Mouse (Mus musculus) adipocyte (in vitro differentiated cells): Measurements from ENCODE around the gene Ak8.

ENCODE experiments used
- DNase-seq: peaks from one replicate; pipeline ENCODE4 v3.0.0-alpha.2; 2016; ENCODE audit warnings: low spot score

Gene Ak8

GRCm38 (mm10) chr2:28796298-28796697 is 96.3 kb downstream of the Ak8 start:
- DNase-seq, result no peak

GRCm38 (mm10) chr2:28797490-28798106 is 97.6 kb downstream of the Ak8 start:
- no peak for DNase-seq

- no peak for DNase-seq
These were observed 98.4 kb downstream of the Ak8 start for GRCm38 (mm10) chr2:28798390-28798789.

DNA sequence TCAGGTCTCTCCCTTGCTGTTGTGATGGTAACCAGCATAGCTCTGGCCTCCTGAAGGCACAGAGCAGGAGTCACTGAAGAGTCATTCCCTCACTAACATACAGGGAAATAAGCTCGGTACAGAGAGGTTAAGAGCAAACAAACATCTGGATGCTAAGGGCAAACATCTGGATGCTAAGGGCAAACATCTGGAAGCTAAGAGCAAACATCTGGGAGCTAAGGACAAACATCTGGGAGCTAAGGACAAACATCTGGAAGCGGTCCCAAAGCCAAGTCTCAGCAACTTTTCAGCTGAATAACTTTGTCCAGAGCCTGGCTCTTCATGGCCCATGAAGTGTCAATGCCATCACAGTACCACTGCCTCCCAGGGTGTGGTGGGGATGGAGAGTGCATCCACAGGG is 99.6 kb downstream of the Ak8 start:
- no peak for DNase-seq

- no peak for DNase-seq
These were observed 103.4 kb downstream of the Ak8 start for GRCm38 (mm10) chr2:28803406-28803805.

GRCm38 (mm10) chr2:28808841-28809240 is 108.9 kb downstream of the Ak8 start:
- no peak for DNase-seq

DNA sequence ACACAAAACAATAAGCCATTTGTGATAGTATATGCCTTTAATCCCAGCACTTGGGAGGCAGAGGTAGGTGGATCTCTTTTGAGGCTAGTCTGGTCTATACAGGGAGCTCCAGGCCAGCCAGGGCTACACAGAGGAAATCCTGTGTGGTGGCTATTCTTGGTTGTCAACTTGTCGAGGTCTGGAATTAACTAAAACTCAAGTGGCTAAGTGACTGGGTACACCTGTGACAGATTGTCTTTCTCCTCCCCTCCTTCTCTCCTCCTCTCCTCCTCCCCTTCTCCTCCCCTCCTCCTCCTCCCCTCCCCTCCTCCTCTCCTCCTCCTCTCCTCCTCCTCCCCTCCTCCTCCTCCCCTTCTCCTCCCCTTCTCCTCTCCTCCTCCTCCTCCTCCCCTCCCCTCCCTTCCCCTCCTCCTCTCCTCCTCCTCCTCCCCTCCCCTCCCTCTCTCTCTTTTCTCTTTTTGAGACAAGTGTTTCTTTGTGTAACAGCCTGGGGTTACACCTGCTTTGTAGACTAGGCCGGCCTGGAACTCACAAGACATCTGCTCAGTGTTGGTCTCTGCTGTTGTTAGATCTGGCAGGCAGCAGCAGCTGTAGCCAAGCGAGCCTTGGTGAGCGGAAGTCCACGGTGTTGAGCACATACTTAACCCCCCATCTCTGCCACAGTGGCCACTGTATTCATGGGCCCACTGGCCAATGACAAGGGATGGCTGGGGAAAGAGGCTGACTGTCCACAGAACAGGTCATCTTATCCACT is 110.5 kb downstream of the Ak8 start:
- DNase-seq, result no peak

DNA sequence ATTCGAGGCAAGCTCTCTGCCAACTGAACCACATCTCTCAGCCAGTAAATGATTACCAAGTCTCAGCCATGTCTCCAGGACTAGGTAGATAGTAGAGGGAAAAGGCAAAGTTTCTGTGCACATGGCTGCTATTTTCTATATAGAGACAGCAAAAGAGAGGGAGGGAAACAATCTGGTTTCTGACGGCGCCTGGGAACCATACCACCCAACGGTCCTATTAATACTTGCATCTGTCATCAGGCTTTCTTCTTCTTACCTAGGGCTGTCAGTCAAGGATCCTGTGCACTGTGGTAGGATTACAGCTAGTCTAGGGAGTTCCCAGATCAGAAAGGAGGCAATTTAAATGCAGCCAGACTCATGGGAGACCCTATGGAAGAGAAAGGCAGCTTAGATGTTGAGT is 118.9 kb downstream of the Ak8 start:
- DNase-seq, result no peak

DNA sequence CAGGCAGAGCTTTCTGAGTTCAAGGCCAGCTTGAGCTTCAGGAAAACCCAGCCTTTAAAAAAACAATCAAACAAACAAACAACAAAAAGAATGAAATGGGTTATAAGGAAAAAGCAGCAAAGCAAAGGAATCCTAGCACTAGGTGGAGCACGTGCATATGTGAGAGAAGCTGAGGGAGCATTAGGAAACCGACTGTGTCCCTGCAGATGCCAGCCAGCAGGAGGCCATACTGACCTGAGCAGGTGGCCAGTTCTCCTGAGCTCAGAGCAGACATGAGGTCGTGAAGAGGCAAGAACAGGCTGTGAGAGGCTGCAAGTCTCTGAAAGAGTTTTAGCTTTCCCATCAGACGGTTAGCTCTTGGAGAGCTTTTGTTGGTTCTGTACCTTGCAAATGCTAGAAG is 129.3 kb downstream of the Ak8 start:
- DNase-seq, result no peak

DNA sequence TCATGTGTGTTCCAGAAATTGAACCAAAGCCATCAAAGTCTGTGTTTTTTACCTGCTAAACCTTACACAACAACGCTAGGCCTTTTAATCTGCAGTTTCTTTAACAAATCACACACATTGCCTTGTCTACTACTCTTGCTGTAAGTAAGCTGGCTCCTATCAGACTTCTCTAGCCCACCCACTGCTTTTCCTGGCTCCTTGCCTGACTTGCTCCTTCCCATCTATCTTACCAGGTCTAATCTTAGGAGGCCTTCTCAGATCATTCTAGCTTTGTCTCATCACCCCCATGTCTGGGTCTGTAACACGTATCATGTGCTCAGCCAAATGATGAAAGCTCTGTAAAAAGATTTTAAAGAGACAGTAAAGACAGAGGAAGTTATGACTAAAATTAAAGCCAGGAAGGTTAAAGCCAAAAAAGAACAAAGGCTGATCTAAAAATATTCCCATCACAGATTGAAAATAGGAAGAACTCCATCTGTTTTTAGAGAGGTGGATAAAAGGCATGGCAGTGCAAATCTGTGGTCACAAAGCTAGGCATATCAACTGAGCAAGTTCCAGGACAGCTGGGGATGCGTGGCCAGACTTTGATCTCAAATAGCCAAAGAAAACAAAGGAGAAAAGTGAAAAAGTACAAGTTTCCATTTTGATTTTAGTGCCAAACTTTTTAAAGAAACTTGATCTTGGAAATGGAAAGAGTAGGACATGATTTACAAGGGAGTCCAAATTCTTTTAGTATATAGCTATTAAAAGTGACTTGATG is 136.4 kb downstream of the Ak8 start:
- DNase-seq, result no peak

GRCm38 (mm10) chr2:28839501-28840221 is 139.7 kb downstream of the Ak8 start:
- DNase-seq, result peak; percentile 32

- DNase-seq, result peak; percentile 93
These were observed 140.4 kb downstream of the Ak8 start, which contains the start of the genes Gtf3c4 and Ddx31 for GRCm38 (mm10) chr2:28840222-28840951. Gene Gtf3c4, minus strand, starts transcription at chr2:28840360. Gene Ddx31, plus strand, starts transcription at chr2:28840406.

DNA sequence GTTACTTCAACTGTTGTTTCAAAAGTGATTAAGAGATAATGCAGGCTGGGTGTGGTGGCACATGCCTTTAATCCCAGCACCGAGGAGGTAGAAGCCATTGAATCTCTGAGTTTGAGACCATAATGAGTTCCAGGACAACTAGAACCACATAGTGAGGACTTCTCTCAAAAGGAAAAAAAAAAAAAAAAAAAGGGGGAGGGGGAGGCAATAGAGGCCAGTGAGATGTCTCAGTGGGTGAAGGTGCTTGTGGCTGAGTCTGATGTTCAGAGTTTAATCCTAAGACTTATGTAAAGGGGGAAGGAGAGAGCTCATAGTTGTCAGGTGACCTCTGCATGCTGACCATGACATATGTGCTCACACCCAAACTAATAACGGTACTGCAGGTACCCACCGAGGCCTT is 142.1 kb downstream of the Ak8 start:
- no peak for DNase-seq

DNA sequence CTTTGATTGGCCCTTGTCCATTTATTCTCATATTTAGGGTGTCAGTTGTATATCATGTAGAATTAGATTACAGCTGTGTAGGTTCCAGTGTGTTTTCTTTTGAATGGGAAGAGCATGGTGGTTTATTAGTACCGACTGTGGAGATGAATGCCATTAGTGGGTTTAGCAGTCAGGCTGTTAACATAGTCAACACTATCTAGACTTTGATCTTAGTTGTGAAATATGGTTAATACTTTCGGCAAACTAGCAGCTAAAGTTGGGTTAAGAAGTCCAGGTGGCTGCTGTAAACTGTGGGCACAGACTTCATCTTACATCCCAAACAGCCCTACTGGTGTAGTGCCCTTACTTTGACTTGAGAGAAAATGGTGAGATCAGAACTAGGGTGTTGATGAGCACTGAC is 148.9 kb downstream of the Ak8 start:
- no peak for DNase-seq

GRCm38 (mm10) chr2:28852594-28852993 is 152.6 kb downstream of the Ak8 start:
- DNase-seq, result no peak

DNA sequence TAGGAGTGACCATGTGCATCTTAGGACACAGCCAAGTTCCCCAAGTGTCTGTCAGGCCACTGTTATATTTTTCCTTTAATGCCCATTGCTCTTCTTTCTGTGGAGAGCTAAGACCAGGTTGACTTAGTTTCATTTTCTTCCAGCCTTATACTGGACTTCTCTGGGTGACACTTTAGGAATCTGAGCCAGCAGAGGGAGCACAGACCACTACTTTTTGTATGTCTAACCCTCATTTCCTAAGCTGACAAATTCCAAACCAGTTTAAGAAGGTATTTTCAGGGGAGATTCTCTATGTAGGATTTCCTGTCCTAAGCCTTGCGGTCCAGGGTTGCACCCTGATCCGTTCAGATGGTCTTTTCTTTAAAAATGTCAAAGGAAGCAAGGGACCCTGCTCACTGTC is 155.8 kb downstream of the Ak8 start:
- no peak for DNase-seq

DNA sequence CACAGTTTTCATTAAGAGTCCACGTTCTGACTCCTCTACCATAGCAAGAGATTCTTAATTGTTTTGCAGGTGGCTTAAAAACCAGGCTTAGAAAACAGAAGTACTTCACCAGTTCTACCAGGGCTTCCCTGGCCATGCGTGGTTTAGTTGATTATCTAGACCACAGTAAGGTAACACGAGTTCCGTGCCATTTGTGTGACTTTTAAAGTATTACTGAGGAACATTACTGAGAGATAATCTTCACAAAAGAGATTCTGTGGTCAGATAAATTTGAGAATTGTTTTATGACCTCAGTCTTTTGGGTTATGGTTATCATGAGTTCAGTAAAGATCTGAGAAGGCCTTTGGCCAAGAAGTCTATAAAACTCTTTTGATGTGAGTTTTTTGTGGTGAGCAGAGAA is 159.3 kb downstream of the Ak8 start:
- no peak for DNase-seq

- DNase-seq, result no peak
These were observed 160.9 kb downstream of the Ak8 start for GRCm38 (mm10) chr2:28860678-28861423.
